Mouse (Mus musculus) naive thymus-derived CD4-positive, alpha-beta T cell, adult 5 months (primary cell): ENCODE data around the gene Lat. TPM values are rescaled to one million over a fixed set of nuclear protein-coding genes. Genes with fewer than 3 reads are reported as not detected.

Source experiments
- polyA plus RNA-seq: library from polyadenylated mRNA; unstranded; fragments of 100-300 nt; shearing (Covaris generic); gene quantifications from one replicate; pipeline ENCODE4 v1.2.1, GENCODE M21; 2017

Lat gene
- polyA plus RNA-seq, result 696 TPM

DNA sequence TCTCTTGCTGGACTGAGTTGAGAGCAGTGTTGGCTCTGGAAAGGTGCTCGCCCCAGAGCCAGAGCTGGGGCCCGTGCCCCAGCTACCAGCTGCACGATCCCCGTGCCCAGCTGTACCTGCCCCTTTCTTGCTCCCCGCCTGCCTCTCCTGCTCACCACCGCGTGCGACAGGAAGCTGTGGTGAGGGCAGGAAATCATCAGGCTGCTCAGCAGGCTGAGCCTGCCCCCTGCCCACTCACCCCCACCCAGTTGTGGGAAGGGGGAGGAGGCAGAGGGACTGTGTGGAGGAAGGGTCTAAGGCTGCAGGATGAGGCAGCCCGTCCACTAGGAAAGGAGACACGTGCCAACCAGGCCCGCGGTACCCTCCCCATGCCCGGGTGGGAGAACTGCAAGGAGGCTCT, at the start of gene Lat:
Gene Lat (minus strand): TSS at position 178 of the 400 bp plus-strand sequence.

DNA sequence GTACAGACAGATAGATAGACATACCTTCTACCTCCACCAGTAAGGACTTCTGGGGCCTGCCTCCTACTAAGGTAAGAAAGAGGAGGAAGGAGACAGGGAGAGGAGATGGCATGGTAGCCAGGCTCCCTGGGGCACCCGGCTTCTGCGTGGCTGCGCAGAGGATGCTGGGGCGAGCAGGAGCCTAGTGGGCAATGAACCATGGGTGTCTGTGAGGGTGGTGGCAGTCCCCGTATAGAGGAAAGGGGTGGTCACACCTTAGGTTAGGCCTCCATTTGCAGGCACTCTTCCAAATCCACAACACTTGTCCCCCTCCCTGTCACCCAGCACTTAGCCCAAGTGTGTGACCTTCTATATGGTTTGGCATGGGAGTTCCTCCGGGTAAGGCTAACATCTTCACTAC, 45.4 kb upstream of the Lat start, which contains the start of gene Cd19:
Gene Cd19 (minus strand): TSS at position 165 of the 400 bp plus-strand sequence.

DNA sequence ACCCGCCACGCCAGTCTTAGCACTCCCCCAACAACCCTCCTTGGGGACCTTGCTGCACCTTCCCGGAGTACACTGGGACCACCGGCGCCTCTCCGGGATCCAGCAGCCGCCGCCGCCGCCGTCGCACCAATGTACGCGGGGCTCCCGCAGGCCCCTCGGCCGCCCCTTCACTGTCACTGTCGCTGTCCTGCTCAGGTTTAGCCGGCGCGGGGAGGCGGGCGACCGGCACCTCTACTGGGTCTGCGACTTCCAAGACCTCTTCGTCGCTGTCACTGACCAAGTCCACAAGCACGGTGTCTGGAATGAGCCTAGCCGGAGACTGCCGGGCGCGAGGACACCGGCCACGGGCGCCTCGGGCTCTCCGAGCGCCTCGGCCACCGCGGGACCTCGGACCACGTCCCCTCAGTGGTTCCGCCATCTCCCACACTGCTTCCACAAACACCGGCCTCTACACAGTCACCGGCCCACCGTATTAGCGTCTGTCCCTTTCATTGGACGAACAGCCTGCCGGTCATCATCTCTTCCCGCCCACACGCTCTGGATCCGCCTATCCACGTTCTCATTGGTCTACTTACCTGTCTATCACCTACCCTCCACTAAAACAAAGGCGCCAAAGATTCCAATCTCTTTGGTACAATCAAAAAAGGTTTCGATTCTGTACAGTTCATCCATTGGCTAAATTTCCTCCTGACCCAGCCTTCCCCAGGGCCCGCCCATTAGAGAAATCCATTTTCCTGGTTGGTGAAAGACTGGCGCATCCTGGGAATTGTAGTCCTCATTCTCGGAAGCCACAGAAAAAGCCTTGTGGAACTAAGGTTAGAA, 27.1 kb upstream of the Lat start, which contains the start of gene Nfatc2ip:
Gene Nfatc2ip (minus strand): TSS at position 440 of the 822 bp plus-strand sequence.

DNA sequence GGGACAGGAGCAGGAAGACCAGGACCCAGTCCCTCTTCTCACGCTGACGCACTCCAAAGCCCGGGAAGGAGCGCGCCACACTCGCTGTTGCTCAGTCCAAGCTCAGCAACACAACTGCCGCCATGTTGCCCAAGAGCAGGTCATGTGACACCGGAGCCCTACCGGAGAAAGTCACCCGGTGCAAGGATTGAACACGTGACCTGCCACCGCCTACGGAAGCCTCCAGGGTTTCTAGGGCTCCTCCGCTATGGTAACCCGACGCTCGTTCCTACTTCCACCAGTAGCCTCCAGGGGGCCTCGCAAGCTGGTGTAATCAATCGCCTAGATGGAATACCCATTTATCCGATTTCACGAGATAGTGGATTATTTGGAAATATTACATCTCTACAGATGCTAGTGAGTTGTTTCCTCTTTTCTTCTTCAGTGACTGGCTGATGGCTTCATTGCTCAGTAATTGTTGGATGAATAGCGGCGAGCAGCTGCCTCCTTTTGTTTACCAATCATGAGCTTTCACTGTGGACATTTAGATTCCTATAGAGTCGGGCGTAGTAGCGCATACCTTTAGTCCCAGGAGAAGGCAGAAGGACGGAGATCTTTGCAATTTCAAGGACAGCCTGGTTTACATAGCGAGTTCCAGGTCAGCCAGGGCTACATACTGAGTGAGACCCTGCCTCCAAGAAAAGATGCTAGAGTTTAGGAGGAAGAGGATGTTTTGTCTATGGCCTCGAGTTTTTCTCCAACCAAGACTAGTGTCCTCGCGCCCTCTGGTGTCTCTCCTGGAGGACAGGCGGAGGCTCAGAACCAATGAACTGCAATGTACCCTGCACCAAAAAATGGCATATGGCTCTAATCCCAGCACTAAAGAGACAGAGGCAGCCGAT, 8.1 kb upstream of the Lat start, which contains the start of gene Spns1:
Gene Spns1 (minus strand): TSS at position 173 of the 881 bp plus-strand sequence.

Other genes with a start within 250 kb of the Lat start
- gene Xpo6, start 169.1 kb downstream of the Lat start, polyA plus RNA-seq, result 219 TPM
- 31.3 TPM for gene Sbk1, start 97.0 kb downstream of the Lat start, polyA plus RNA-seq
- 56.7 TPM for gene Spns1, start 7.9 kb upstream of the Lat start, polyA plus RNA-seq
- gene Nfatc2ip, start 27.2 kb upstream of the Lat start, polyA plus RNA-seq, result 7.3 TPM
- gene Cd19, start 45.3 kb upstream of the Lat start, polyA plus RNA-seq, result not detected
- 35.8 TPM for gene Rabep2, start 59.2 kb upstream of the Lat start, polyA plus RNA-seq
- gene Atp2a1, start 93.5 kb upstream of the Lat start, polyA plus RNA-seq, result 0.47 TPM
- gene Sh2b1, start 105.9 kb upstream of the Lat start, polyA plus RNA-seq, result 28.4 TPM
- 50.0 TPM for gene Tufm, start 117.8 kb upstream of the Lat start, polyA plus RNA-seq
- gene Atxn2l, start 133.9 kb upstream of the Lat start, polyA plus RNA-seq, result 109 TPM
- 166 TPM for gene Eif3c, start 196.8 kb upstream of the Lat start, polyA plus RNA-seq
- 1.1 TPM for gene Apobr, start 215.4 kb upstream of the Lat start, polyA plus RNA-seq
- gene Cln3, start 216.2 kb upstream of the Lat start, polyA plus RNA-seq, result 54.1 TPM
- not detected for gene Il27, start 225.4 kb upstream of the Lat start, polyA plus RNA-seq